Mouse (Mus musculus) bone marrow, adult 2 months (tissue): ENCODE measurements around the gene Tmed1.
"Not testable (repeated sequence)": the region's sequence is repeated elsewhere in the genome, so short reads cannot be mapped to it uniquely, and the experiment has no call there.

Source experiments
- CTCF ChIP-seq: fragments of 200-500 bp; IDR thresholded peaks from 2 replicates; pipeline ENCODE4 v1.5.1; 2011; ENCODE audit warnings: low read length, control low read depth; ENCODE audit not compliant: control insufficient read depth, insufficient read depth
- POLR2A ChIP-seq: fragments of 200-500 bp; IDR thresholded peaks from 2 replicates; pipeline ENCODE4 v1.6.1; 2011; ENCODE audit warnings: low read depth, mild to moderate bottlenecking, control low read depth, low read length, borderline replicate concordance; ENCODE audit not compliant: control insufficient read depth

- TF ChIP-seq POLR2A, CTCF: not testable (repeated sequence)
Measured at GRCm38 (mm10) chr9:21518690-21519089, 8.6 kb upstream of the Tmed1 start.
